Mouse (Mus musculus) MEL (cell line): ENCODE results near the gene Pdcd10. TPM values are rescaled to one million over a fixed set of nuclear protein-coding genes. Genes with fewer than 3 reads are reported as not detected.

Experiments used
- DNase-seq: peaks from one replicate; pipeline ENCODE4 v3.0.0; 2011; ENCODE audit warnings: low read depth, low spot score
- H3K27ac ChIP-seq: 2 replicates; pipeline ENCODE4 v1.5.1; 2012; ENCODE audit warnings: low read depth, mild to moderate bottlenecking, control low read depth, low read length, moderate library complexity; ENCODE audit not compliant: control insufficient read depth
- H3K27me3 ChIP-seq, 2 experiments: fragments of 150-350 bp in 1 of 2; sonication (generic) in 1 of 2; 2 replicates each; pipeline ENCODE4 v1.6.1; 2012; ENCODE audit warnings: low read length in 2 of 2, mild to moderate bottlenecking in 2 of 2, improper control_type of control experiment in 1 of 2, moderate library complexity in 1 of 2; ENCODE audit not compliant: insufficient read depth in 2 of 2, control insufficient read depth in 1 of 2
- H3K36me3 ChIP-seq, 2 experiments: 2 replicates each; pipeline ENCODE4 v1.6.1; 2012 to 2014; ENCODE audit warnings: low read length in 2 of 2, improper control_type of control experiment in 1 of 2, inconsistent platforms in 1 of 2, mild to moderate bottlenecking in 1 of 2; ENCODE audit not compliant: insufficient read depth in 2 of 2, control insufficient read depth in 1 of 2
- H3K4me1 ChIP-seq, 2 experiments: fragments of 150-350 bp in 1 of 2; sonication (generic) in 1 of 2; 2 replicates each; pipeline ENCODE4 v1.6.1; 2012; ENCODE audit warnings: low read length in 2 of 2, improper control_type of control experiment in 1 of 2, mild to moderate bottlenecking in 1 of 2; ENCODE audit not compliant: insufficient read depth in 2 of 2, control insufficient read depth in 1 of 2
- H3K4me3 ChIP-seq, 2 experiments: fragments of 150-350 bp in 1 of 2; sonication (generic) in 1 of 2; 2 replicates each; pipeline ENCODE4 v1.5.1; 2012; ENCODE audit warnings: low read depth in 2 of 2, low read length in 2 of 2, mild to moderate bottlenecking in 2 of 2, moderate library complexity in 2 of 2, control low read depth in 1 of 2, improper control_type of control experiment in 1 of 2; ENCODE audit not compliant: control insufficient read depth in 1 of 2, insufficient read depth in 1 of 2
- H3K79me2 ChIP-seq: 2 replicates; pipeline ENCODE4 v1.6.1; 2012; ENCODE audit warnings: mild to moderate bottlenecking, low read length, moderate library complexity; ENCODE audit not compliant: control insufficient read depth, poor library complexity, insufficient read depth
- H3K9ac ChIP-seq: 2 replicates; pipeline ENCODE4 v1.6.1; 2012; ENCODE audit warnings: low read depth, mild to moderate bottlenecking, control low read depth, low read length, moderate library complexity; ENCODE audit not compliant: control insufficient read depth, poor library complexity, severe bottlenecking
- H3K9me3 ChIP-seq: fragments of 150-350 bp; sonication (generic); replicated peaks from 2 replicates; pipeline ENCODE4 v1.6.1; 2012; ENCODE audit warnings: mild to moderate bottlenecking, low read length, improper control_type of control experiment, moderate library complexity; ENCODE audit not compliant: insufficient read depth
- BHLHE40 ChIP-seq: IDR thresholded peaks from 2 replicates; pipeline ENCODE4 v1.6.1; 2012; ENCODE audit warnings: low read depth, mild to moderate bottlenecking, inconsistent platforms, low read length, improper control_type of control experiment, borderline replicate concordance
- CTCF ChIP-seq, 3 experiments: IDR thresholded peaks in 2 of 3; conservative IDR thresholded peaks in 1 of 3; 2 replicates each; pipeline ENCODE4 v1.5.1; 2011 to 2012; ENCODE audit warnings: low read length in 3 of 3, low read depth in 2 of 3, mild to moderate bottlenecking in 2 of 3, improper control_type of control experiment in 1 of 3, inconsistent platforms in 1 of 3, mixed read lengths in 1 of 3, moderate library complexity in 1 of 3; ENCODE audit not compliant: control insufficient read depth in 1 of 3, insufficient read depth in 1 of 3, poor library complexity in 1 of 3, severe bottlenecking in 1 of 3
- EP300 ChIP-seq, 2 experiments: IDR thresholded peaks; 2 replicates each; pipeline ENCODE4 v1.6.1; 2011; ENCODE audit warnings: improper control_type of control experiment in 2 of 2, low read length in 2 of 2, low read depth in 1 of 2, mild to moderate bottlenecking in 1 of 2
- ETS1 ChIP-seq: IDR thresholded peaks from 2 replicates; pipeline ENCODE4 v1.6.1; 2012; ENCODE audit warnings: low read depth, mild to moderate bottlenecking, inconsistent platforms, low read length, improper control_type of control experiment, moderate library complexity
- GATA1 ChIP-seq: IDR thresholded peaks from 2 replicates; pipeline ENCODE4 v1.6.1; 2011; ENCODE audit warnings: low read depth, low read length, improper control_type of control experiment
- HCFC1 ChIP-seq: IDR thresholded peaks from 2 replicates; pipeline ENCODE4 v1.6.1; 2012; ENCODE audit warnings: low read depth, mild to moderate bottlenecking, inconsistent platforms, low read length, improper control_type of control experiment, moderate library complexity
- JUND ChIP-seq: IDR thresholded peaks from 2 replicates; pipeline ENCODE4 v1.6.1; 2011; ENCODE audit warnings: low read depth, mild to moderate bottlenecking, improper control_type of control experiment, low read length
- MAX ChIP-seq: IDR thresholded peaks from 2 replicates; pipeline ENCODE4 v1.6.1; 2011; ENCODE audit warnings: low read length, improper control_type of control experiment
- MEF2A ChIP-seq: IDR thresholded peaks from 2 replicates; pipeline ENCODE4 v1.6.1; 2014; ENCODE audit warnings: low read depth, mild to moderate bottlenecking, inconsistent platforms, low read length, improper control_type of control experiment; ENCODE audit not compliant: poor library complexity, insufficient replicate concordance, severe bottlenecking; ENCODE audit errors: extremely low read depth
- MYB ChIP-seq: IDR thresholded peaks from 2 replicates; pipeline ENCODE4 v1.6.1; 2011; ENCODE audit warnings: mild to moderate bottlenecking, low read depth, low read length, improper control_type of control experiment
- RAD21 ChIP-seq: IDR thresholded peaks from 2 replicates; pipeline ENCODE4 v1.6.1; 2011; ENCODE audit warnings: mild to moderate bottlenecking, low read depth, low read length, improper control_type of control experiment
- RCOR1 ChIP-seq: IDR thresholded peaks from 2 replicates; pipeline ENCODE4 v1.6.1; 2012; ENCODE audit warnings: low read depth, mild to moderate bottlenecking, inconsistent platforms, low read length, improper control_type of control experiment
- SMC3 ChIP-seq: IDR thresholded peaks from 2 replicates; pipeline ENCODE4 v1.6.1; 2011; ENCODE audit warnings: low read depth, low read length, improper control_type of control experiment
- TAL1 ChIP-seq: IDR thresholded peaks from 2 replicates; pipeline ENCODE4 v1.6.1; 2012; ENCODE audit warnings: mild to moderate bottlenecking, inconsistent platforms, low read length, moderate library complexity, mixed read lengths
- ZC3H11A ChIP-seq: IDR thresholded peaks from 2 replicates; pipeline ENCODE4 v1.6.1; 2012; ENCODE audit warnings: low read depth, mild to moderate bottlenecking, inconsistent platforms, low read length, improper control_type of control experiment
- ZNF384 ChIP-seq: IDR thresholded peaks from 2 replicates; pipeline ENCODE4 v1.6.1; 2012; ENCODE audit warnings: low read depth, mild to moderate bottlenecking, inconsistent platforms, low read length, improper control_type of control experiment
- polyA plus RNA-seq, 2 experiments: library from polyadenylated mRNA; stranded (reverse) in 1 of 2; unstranded in 1 of 2; fragments of >175 nt in 1 of 2; fragments of >200 nt in 1 of 2; gene quantifications; 2 replicates each; pipeline versions ENCODE4 v1.2.1 to v1.2.4; 2012; ENCODE audit warnings: low replicate concordance in 2 of 2, low read depth in 1 of 2; ENCODE audit not compliant: insufficient read length in 2 of 2, insufficient read depth in 1 of 2, missing spikeins in 1 of 2
- total RNA-seq: library from RNA; depleted of rRNA; stranded (reverse); fragments of 300-350 nt; gene quantifications from 2 replicates; pipeline ENCODE4 v1.2.3, GENCODE M21; 2012

Pdcd10 gene
- total and polyA plus RNA-seq, 3 experiments, result 41.4 to 110 (median 42.8) TPM

GRCm38 (mm10) chr3:75521314-75521713 is 35.3 kb downstream of the Pdcd10 start:
- Histone ChIP-seq H3K27me3 (no peaks in the 10 kb centered on the region), H3K27ac (no peak overlapping the region), H3K36me3 (peaks cover 0 to 15% of the 10 kb centered on the region in 2 experiments; a peak in 2 of 4 replicates), H3K79me2 (no peaks in the 10 kb centered on the region), H3K9me3 (no peaks in the 10 kb centered on the region), H3K4me1 (no peaks in the 10 kb centered on the region), H3K4me3 (no peak overlapping the region), H3K9ac (no peak overlapping the region)
- no peak for TF ChIP-seq RCOR1
- no peak for DNase-seq

- peak; percentile 57 to 67 (median 57) for TF ChIP-seq CTCF (IDR thresholded peaks at IDR 0.05 in 2 of 3, conservative IDR thresholded peaks at IDR 0.05 in 1 of 3; ENCODE audit: control insufficient read depth in 1 of 3, insufficient read depth in 1 of 3, low read depth in 2 of 3, low read length in 3 of 3, poor library complexity in 1 of 3, severe bottlenecking in 1 of 3)
- no peak for TF ChIP-seq TAL1
- no peak for TF ChIP-seq MEF2A
- no peak for TF ChIP-seq EP300 (IDR thresholded peaks at IDR 0.05; ENCODE audit: low read depth in 1 of 2, low read length in 2 of 2)
- peak; percentile 44 for TF ChIP-seq RAD21
- TF ChIP-seq MAX, result no peak
- TF ChIP-seq SMC3, result peak; percentile 76
- TF ChIP-seq ZNF384, result no peak
- no peak for TF ChIP-seq HCFC1
- peak; percentile 45; the same call in 1 of the 2 replicates for TF ChIP-seq ZC3H11A
- peak; percentile 59 for DNase-seq
Observed at GRCm38 (mm10) chr3:75517631-75518250, 38.9 kb downstream of the Pdcd10 start.

GRCm38 (mm10) chr3:75498961-75499960 is 57.4 kb downstream of the Pdcd10 start:
- Histone ChIP-seq H3K4me3 (peak overlapping the region; percentile 3 to 5; a peak in 2 of 4 replicates), H3K36me3 (peaks cover 0 to 6% of the 10 kb centered on the region in 2 experiments; a peak in 2 of 4 replicates), H3K9ac (no peak overlapping the region), H3K4me1 (peaks cover 0 to 8% of the 10 kb centered on the region in 2 experiments; a peak in 2 of 4 replicates), H3K27ac (peak overlapping the region; percentile 33; the same call in 1 of the 2 replicates), H3K79me2 (no peaks in the 10 kb centered on the region), H3K27me3 (no peaks in the 10 kb centered on the region), H3K9me3 (no peaks in the 10 kb centered on the region)
- DNase-seq, result peak; percentile 76
- TF ChIP-seq RAD21 (peak; percentile 15), ZC3H11A (no peak), SMC3 (peak; percentile 42), MYB (no peak), GATA1 (0 out of 2 replicates have a peak, but pooled peaks have one; percentile 13), BHLHE40 (peak; percentile 48; the same call in 1 of the 2 replicates), ETS1 (0 out of 2 replicates have a peak, but pooled peaks have one; percentile 49), JUND (0 out of 2 replicates have a peak, but pooled peaks have one; percentile 69), CTCF (IDR thresholded peaks at IDR 0.05 in 2 of 3, conservative IDR thresholded peaks at IDR 0.05 in 1 of 3; ENCODE audit: control insufficient read depth in 1 of 3, insufficient read depth in 1 of 3, low read depth in 2 of 3, low read length in 3 of 3, poor library complexity in 1 of 3, severe bottlenecking in 1 of 3) (peak in 2 of 3 experiments; percentile 12 to 23; a peak in 1 of 6 replicates)

More at GRCm38 (mm10) chr3:75517631-75518250, 38.9 kb downstream of the Pdcd10 start:
- no peaks in the 10 kb centered on the region for H3K9me3 ChIP-seq
- H3K27ac ChIP-seq, result no peak overlapping the region
- no peaks in the 10 kb centered on the region for H3K4me1 ChIP-seq
- H3K27me3 ChIP-seq, result no peaks in the 10 kb centered on the region
- H3K36me3 ChIP-seq, result peaks cover 0 to 7% of the 10 kb centered on the region in 2 experiments; a peak in 2 of 4 replicates
- H3K79me2 ChIP-seq, result no peaks in the 10 kb centered on the region
- H3K9ac ChIP-seq, result no peak overlapping the region
- H3K4me3 ChIP-seq, result no peak overlapping the region
